Mouse (Mus musculus): ENCODE measurements around the gene Olfr427. TPM values are rescaled to one million over a fixed set of nuclear protein-coding genes. Genes with fewer than 3 reads are reported as not detected.

The Olfr427 gene
- not detected in 2 replicates for polyA plus RNA-seq (2012; ENCODE audit: low replicate concordance)

DNA sequence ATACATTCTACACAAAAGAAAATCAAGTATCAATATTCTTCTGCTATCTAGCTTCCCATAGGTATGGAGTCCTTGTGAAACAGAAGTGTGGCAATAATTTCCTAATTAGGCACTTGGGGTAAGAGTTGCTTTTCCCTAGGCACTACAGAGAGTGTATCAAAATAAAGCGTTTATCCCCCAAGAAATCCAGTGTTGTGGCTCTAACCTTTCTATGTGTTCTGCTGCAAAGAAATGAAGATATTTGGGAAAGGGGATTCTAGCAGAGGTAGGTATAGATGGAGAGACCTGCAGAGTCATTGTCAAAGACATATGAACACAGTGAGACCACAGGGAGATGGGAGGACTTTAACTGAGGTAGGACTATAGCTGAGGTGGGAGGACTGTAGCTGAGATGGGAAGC lies at the start of gene Olfr427:
Gene Olfr427 (plus strand): TSS at position 301 of the 400 bp plus-strand sequence.

DNA sequence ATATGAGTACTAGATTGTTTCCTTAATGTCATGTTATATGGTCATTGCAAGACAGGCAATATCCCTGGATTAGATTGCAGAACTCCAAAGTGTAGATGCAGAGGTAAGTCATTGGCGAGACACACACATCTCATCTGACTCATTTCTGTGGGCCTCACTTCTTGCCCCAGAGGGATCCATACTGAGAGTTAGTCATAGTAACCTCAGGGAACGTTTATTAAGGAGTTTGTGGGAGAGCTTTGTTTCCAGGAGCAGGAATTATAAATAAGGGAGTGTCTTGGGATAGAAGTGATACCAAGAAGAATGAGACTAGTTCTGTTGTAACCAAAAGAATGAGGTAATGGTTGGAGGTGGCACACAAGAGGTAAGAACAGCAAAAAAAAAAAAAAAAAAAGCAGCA lies 47.8 kb upstream of the Olfr427 start, which contains the start of gene Olfr432:
Gene Olfr432 (plus strand): TSS at position 313 of the 400 bp plus-strand sequence.

DNA sequence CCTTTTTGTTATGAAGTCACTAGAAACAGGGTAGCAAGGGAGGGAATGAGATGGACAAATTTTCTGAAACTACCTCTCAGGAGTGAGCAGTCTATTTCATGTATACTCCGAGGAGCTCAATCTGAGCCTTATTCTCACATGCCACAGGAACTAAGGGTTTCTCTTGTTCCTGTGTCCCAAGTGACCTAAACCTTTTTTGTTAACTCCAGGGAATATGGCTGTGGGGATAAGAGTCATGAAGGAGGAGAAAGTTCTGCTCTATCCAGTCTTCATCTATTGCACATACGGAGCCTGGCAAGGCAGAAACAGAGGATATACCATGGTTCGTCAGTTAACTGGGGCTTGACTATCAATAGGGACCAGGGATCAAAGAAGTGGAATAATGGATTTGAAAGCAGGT lies 30.4 kb upstream of the Olfr427 start, which contains the start of gene Olfr430:
Gene Olfr430 (plus strand): TSS at position 301 of the 400 bp plus-strand sequence.

DNA sequence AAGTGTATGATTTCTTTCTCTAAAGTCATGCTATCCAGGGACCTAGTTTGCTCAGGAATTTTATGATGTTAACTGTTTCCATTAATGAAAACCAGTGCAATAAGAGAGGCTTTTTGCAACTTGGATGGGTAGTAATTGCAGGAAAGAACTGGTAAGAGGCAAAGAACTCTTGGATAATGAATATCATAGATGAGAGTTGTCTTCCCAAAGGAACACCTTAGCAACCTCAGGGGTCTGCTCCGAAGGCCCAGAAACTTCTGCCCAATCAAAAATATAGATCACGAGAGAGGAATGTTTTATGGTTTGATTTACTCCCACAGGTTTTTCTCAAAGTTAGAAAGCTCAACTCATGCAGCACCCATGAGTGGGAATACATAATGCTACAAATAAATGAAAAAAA lies 12.7 kb upstream of the Olfr427 start, which contains the start of gene Olfr429:
Gene Olfr429 (plus strand): TSS at position 301 of the 400 bp plus-strand sequence.

DNA sequence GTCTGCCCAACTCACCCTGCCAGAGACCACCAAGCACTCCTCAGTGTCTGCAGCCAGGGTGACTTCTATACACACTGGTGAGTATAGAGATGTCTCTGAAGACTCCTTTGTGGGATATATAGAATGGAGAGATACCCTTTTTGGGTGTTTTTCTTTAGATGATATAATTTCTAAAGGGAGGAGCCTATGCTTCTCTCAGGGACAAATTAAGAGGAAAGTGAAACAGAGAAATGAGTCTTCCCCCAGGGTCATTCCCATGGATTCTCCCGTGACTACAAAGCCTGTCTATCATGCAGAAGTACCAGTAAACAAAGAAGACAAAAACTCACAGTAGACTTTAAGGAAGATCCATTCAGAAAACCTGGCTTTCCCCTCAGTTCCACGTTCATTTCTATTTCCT lies 24.4 kb downstream of the Olfr427 start, which contains the start of gene Olfr231:
Gene Olfr231 (minus strand): TSS at position 101 of the 400 bp plus-strand sequence.

DNA sequence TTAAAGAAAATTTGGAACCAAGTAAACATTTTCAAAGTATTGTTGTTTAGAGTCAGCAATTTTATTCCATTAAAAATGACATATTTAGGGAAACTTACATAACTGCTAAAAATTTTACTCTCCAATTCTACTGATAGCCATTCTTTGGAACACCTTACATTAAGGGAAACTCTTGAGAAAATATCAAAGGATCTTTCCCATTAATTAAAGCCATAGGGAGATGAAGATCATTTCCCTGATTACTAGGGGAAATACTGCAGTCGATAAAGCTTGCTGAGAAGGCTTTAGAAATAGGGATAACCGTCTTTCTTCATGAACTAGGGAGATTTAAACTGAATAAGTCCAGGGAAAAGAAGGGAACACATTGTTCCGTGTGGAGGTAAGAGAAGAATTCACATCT lies 34.5 kb downstream of the Olfr427 start, which contains the start of gene Olfr424:
Gene Olfr424 (plus strand): TSS at position 301 of the 400 bp plus-strand sequence.

Other genes with a start within 250 kb of the Olfr427 start
- 0.35 and 0.53 TPM in 2 replicates for gene Ifi211, start 183.8 kb upstream of the Olfr427 start, polyA plus RNA-seq (2012; ENCODE audit: low replicate concordance)
- gene Mndal, start 154.4 kb upstream of the Olfr427 start, polyA plus RNA-seq (2012; ENCODE audit: low replicate concordance), result 35.2 and 52.3 TPM in 2 replicates
- 8.9 and 20.8 TPM in 2 replicates for gene Ifi203, start 154.2 kb upstream of the Olfr427 start, polyA plus RNA-seq (2012; ENCODE audit: low replicate concordance)
- gene Ifi202b, start 114.1 kb upstream of the Olfr427 start, polyA plus RNA-seq (2012; ENCODE audit: low replicate concordance), result 0.44 TPM in 1 of 2 replicates, not detected in the other
- gene Ifi205, start 65.1 kb upstream of the Olfr427 start, polyA plus RNA-seq (2012; ENCODE audit: low replicate concordance), result 2.0 and 2.1 TPM in 2 replicates
- 0.15 and 0.42 TPM in 2 replicates for gene Olfr433, start 56.2 kb upstream of the Olfr427 start, polyA plus RNA-seq (2012; ENCODE audit: low replicate concordance)
- 0.12 TPM in 1 of 2 replicates, not detected in the other for gene Olfr432, start 47.7 kb upstream of the Olfr427 start, polyA plus RNA-seq (2012; ENCODE audit: low replicate concordance)
- not detected in 2 replicates for gene Olfr430, start 30.3 kb upstream of the Olfr427 start, polyA plus RNA-seq (2012; ENCODE audit: low replicate concordance)
- not detected in 2 replicates for gene Olfr429, start 12.6 kb upstream of the Olfr427 start, polyA plus RNA-seq (2012; ENCODE audit: low replicate concordance)
- not detected in 2 replicates for gene Olfr231, start 24.3 kb downstream of the Olfr427 start, polyA plus RNA-seq (2012; ENCODE audit: low replicate concordance)
- not detected in 2 replicates for gene Olfr424, start 34.6 kb downstream of the Olfr427 start, polyA plus RNA-seq (2012; ENCODE audit: low replicate concordance)
- not detected in 2 replicates for gene Olfr420, start 58.7 kb downstream of the Olfr427 start, polyA plus RNA-seq (2012; ENCODE audit: low replicate concordance)
- gene Spta1, start 75.9 kb downstream of the Olfr427 start, polyA plus RNA-seq (2012; ENCODE audit: low replicate concordance), result 0.08 and 3.7 TPM in 2 replicates
- not detected in 2 replicates for gene Olfr419, start 155.2 kb downstream of the Olfr427 start, polyA plus RNA-seq (2012; ENCODE audit: low replicate concordance)
- gene Mptx1, start 233.6 kb downstream of the Olfr427 start, polyA plus RNA-seq (2012; ENCODE audit: low replicate concordance), result not detected in 2 replicates